Mouse (Mus musculus) right cerebral cortex, adult 18-20 months (tissue): ENCODE measurements at regions not wholly inside any gene's neighbourhood (a gene's known extent, or its start where the extent isn't known, plus 50 kb on each side); places are given as distances from the start of the nearest gene placed in this dataset.

Experiments used
- DNase-seq: peaks from one replicate; pipeline ENCODE4 v3.0.0; 2022; ENCODE audit warnings: mixed read lengths

- DNase-seq: no peak
These were observed 195.3 kb upstream of the Map3k1 start for GRCm38 (mm10) chr13:112004126-112004525.

DNA sequence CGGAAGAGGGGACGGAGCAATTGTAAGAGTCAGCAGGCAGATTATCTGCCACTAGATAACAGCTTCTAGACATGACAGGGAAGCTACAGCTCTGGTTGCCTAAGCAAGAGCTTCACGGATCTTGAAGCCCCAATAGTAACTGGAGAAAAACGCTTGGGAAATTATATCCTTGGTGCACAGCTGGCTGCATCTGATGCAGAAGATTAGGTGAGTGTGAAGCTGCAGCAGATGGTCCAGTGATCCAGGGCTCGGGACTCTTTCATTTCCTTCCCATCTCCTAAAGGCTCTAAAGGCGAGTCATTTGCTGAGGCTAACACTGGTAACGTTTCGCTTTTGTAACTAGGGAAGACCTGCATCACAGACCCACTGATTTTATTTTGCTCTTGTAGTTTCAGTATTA is 196.6 kb upstream of the Map3k1 start:
- DNase-seq: no peak

DNA sequence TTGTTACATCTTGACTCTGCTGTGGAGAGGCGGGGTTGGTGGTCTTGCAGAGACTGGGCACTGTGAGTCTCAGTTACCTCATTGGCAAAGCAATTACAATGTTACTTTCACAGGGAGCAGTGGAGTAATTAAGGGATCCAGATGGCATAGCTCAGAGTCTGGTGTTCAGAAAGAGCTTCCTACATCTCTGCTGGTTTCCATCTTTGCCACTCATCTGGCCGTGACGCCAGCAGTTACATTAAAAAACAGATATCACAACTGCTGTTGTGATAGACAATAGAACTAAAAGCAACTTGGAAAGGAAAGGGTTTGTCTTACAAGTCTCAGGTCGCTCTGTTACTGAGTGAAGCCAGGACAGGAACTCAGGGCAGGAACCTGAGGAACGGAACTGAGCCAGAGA is 200.0 kb upstream of the Map3k1 start:
- DNase-seq: no peak

DNA sequence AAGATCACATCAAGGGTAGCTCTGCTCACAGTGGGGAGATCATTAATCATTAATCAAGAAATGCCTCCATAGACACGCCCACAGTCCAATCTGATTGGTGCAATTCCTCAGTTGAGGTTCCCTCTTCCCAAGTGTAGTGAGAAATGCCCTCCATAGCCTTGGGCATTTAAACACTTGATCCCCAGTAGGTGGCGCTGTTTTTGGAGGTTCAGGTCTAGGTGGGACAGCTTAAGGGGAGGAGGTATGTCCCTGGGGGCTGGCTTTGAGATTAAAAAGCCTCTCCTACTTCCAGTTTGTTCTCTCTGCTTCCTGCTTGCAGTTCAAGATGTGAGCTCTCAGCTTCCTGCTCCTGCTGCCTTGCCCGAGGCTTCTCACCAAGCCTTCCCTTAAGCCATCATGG is 200.5 kb upstream of the Map3k1 start:
- DNase-seq: no peak

GRCm38 (mm10) chr13:112010464-112010863 is 201.7 kb upstream of the Map3k1 start:
- DNase-seq: no peak

- no peak for DNase-seq
These were observed 203.8 kb upstream of the Map3k1 start for GRCm38 (mm10) chr13:112012640-112013039.

DNA sequence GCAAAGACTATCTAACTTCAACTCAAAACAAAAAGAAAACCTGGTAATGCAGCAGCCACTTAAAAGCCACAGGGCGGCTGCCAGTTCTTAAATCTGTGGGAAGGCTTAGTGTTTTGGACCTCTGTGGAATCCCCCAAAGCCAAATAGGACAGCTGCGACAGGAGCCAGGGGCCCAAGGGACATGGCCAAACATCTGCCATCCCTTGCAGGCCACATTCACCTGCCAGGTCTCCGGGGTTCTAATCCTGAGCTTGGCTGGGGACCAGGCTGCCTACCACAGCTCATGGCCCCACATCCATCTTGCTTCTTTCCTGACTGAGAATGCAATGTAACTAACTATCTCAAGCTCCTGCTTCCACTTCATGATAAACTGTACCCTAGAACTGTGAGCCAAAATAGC is 206.3 kb upstream of the Map3k1 start:
- no peak for DNase-seq

DNA sequence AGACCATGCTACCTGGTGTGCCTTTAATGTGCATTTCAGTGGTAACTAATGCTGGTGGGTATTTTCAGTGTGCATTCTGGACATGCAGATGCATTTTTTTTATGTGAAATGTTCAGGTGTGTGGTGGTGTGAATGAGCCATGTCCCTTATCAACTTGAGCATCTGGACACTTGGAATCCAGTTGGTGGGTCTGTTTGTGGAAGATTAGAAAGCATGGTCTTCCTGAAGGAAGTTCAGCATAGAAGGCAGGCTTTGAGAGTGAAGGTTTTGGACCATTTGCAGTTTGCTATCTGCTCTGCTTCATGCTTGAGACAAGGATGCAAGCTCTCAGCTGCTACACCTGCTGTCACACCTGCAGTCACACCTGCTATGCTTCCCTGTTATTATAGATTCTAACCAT is 207.5 kb upstream of the Map3k1 start:
- DNase-seq: no peak

- DNase-seq: no peak
These were observed 209.9 kb upstream of the Map3k1 start for GRCm38 (mm10) chr13:112018497-112019281.

GRCm38 (mm10) chr13:112019575-112019974 is 210.8 kb upstream of the Map3k1 start:
- no peak for DNase-seq

- no peak for DNase-seq
These were observed 214.4 kb upstream of the Map3k1 start for GRCm38 (mm10) chr13:112023171-112023570.

- no peak for DNase-seq
These were observed 216.1 kb upstream of the Map3k1 start for GRCm38 (mm10) chr13:112024667-112025585.

DNA sequence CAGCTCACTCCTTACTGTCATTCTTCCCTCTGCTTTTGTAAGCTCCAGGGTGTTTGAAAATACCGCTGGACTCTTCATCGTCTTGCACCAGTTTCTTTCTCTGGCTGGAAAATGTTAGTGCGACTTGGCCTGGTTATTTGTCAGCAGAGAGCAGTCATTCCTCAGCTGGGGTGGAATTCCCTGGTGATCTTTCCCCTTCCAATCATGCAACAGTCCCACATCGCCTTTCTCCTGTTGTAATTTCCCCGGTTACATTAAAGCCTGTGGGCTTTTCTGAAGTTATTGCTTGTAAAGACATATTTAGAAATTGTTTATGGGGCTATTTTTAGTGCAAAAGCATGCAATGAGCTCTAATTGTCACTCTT is 216.8 kb upstream of the Map3k1 start:
- no peak for DNase-seq

DNA sequence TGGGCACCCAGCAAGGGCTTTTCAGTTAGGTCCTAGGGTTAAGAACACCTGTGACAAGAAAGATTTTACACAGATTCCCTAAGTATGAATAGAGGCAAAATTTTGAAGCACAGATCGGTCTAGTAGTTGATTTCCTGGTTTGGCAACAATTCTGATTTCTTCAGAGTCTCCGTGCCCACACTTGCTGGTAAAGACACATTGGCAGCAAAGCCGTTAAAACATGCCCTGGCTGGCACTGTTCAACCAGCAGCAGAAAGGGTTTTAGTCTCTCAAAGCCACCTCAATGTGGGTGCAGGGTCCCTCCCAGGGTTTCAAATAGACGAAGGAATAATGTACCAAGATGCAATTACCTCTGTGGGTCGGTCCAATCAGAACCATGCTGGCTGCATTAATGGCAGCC is 218.9 kb upstream of the Map3k1 start:
- no peak for DNase-seq

- DNase-seq: no peak
These were observed 222.3 kb upstream of the Map3k1 start for GRCm38 (mm10) chr13:112031061-112031460.

GRCm38 (mm10) chr13:112031631-112032320 is 223.0 kb upstream of the Map3k1 start:
- no peak for DNase-seq

- DNase-seq: no peak
These were observed 229.1 kb upstream of the Map3k1 start for GRCm38 (mm10) chr13:112037731-112038380.

DNA sequence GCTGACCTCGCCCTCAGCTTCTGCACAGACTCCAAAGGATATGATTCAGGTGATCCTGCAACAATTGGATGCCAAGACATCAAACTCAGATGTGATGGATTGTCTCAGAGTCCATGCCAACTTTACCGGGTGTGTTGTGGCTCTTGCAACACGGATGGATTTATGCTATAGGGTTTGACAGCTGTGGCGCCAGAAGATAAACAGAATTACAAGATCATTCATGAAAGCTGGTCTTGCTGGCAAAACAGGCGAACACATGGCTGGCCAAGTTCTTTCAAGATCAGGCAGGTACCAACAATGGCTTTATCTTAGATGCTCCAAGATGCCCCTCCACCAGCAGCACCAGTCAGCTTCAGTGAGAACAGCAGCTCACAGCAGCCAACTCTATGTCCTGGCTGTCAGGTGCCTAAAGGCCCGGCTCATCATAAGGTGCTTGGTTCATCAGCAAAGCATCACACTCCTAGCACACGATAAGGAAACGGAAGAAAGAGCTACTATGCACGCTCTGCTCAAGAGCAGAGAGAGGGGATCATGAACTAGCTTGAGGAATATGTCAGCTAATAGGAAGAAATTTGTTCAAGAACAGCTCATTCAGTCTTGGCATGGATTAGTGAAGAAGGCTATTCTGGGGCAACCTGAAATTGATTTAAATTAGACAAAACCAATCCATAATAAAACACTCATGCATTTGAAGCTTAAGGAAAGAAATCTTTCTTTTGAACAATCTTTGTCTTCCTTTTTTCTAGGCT is 229.9 kb upstream of the Map3k1 start:
- no peak for DNase-seq

GRCm38 (mm10) chr13:112039422-112040145 is 230.8 kb upstream of the Map3k1 start:
- no peak for DNase-seq

GRCm38 (mm10) chr13:112043524-112044246 is 234.9 kb upstream of the Map3k1 start:
- DNase-seq: no peak

- DNase-seq: no peak
These were observed 235.6 kb upstream of the Map3k1 start for GRCm38 (mm10) chr13:112044372-112044771.
